Mouse (Mus musculus) small intestine, adult 2 months (tissue): ENCODE data around the gene Klk1b3.

Experiments used
- CTCF ChIP-seq: fragments of 200-500 bp; IDR thresholded peaks from 2 replicates; pipeline ENCODE4 v1.5.1; 2012; ENCODE audit warnings: low read depth, mild to moderate bottlenecking, control low read depth, inconsistent platforms, low read length, moderate library complexity, mixed read lengths; ENCODE audit not compliant: insufficient replicate concordance, insufficient read length; ENCODE audit errors: extremely low read depth
- POLR2A ChIP-seq: fragments of 200-500 bp; IDR thresholded peaks from 2 replicates; pipeline ENCODE4 v1.6.1; 2012; ENCODE audit warnings: low read depth, mild to moderate bottlenecking, control low read depth, inconsistent platforms, low read length, moderate library complexity

GRCm38 (mm10) chr7:44246055-44246983 is 48.3 kb downstream of the Klk1b3 start, which contains the start of the genes 1700028J19Rik and 2410002F23Rik:
- no peak for TF ChIP-seq CTCF
- TF ChIP-seq POLR2A = peak; percentile 91
